Mouse (Mus musculus) forebrain, embryonic 13.5 days (tissue): ENCODE data around the gene Lrrc28. TPM values are rescaled to one million over a fixed set of nuclear protein-coding genes. Genes with fewer than 3 reads are reported as not detected.
A peak's percentile ranks its signal among the peaks of the same experiment; 100 is the strongest.

ENCODE experiments used
- ATAC-seq: fragments of 200-750 bp; cut with Nextera tagmentation; 2 replicates; pipeline ENCODE4 v1.8.0; 2017
- H3K27ac ChIP-seq: fragments of 300-500 bp; sonication (generic); 2 replicates; pipeline ENCODE4 v1.5.1; 2015; ENCODE audit warnings: inconsistent platforms, mild to moderate bottlenecking, moderate library complexity
- H3K27me3 ChIP-seq: fragments of 300-500 bp; sonication (generic); 2 replicates; pipeline ENCODE4 v1.6.1; 2015; ENCODE audit warnings: mild to moderate bottlenecking, inconsistent platforms
- H3K36me3 ChIP-seq: fragments of 300-500 bp; sonication (generic); 2 replicates; pipeline ENCODE4 v1.6.1; 2015; ENCODE audit warnings: mild to moderate bottlenecking, inconsistent platforms; ENCODE audit not compliant: poor library complexity, severe bottlenecking
- H3K4me1 ChIP-seq: fragments of 300-500 bp; sonication (generic); 2 replicates; pipeline ENCODE4 v1.6.1; 2015; ENCODE audit warnings: inconsistent platforms
- H3K4me2 ChIP-seq: fragments of 300-500 bp; sonication (generic); 2 replicates; pipeline ENCODE4 v1.6.1; 2015; ENCODE audit warnings: inconsistent platforms, mild to moderate bottlenecking, moderate library complexity
- H3K4me3 ChIP-seq: fragments of 300-500 bp; sonication (generic); 2 replicates; pipeline ENCODE4 v1.5.1; 2015; ENCODE audit warnings: mild to moderate bottlenecking, inconsistent platforms
- H3K9ac ChIP-seq: fragments of 300-500 bp; sonication (generic); 2 replicates; pipeline ENCODE4 v1.6.1; 2015; ENCODE audit warnings: mild to moderate bottlenecking, inconsistent platforms
- H3K9me3 ChIP-seq: fragments of 300-500 bp; sonication (generic); replicated peaks from 2 replicates; pipeline ENCODE4 v1.6.1; 2016; ENCODE audit warnings: inconsistent platforms
- WGBS: fragments of 180-500 bp; shearing (Covaris S2); methylation state at CpG from one replicate; pipeline ENCODE4 v1.1.7; 2015; 5-methylcytosine and 5-hydroxymethylcytosine counted together
- polyA plus RNA-seq: library from polyadenylated mRNA; unstranded; fragments of >200 nt; fragmentation: Nextera tagmentation; extraction: Ambion mirVana; gene quantifications from 2 replicates; pipeline ENCODE4 v1.2.1, GENCODE M21; 2015

Lrrc28 gene
- polyA plus RNA-seq: 28.1 and 31.1 TPM in 2 replicates

- H3K36me3 ChIP-seq: 0 out of 2 replicates have a peak, but pooled peaks cover 10% of the 10 kb centered on the region
- H3K27me3 ChIP-seq: no peaks in the 10 kb centered on the region
- H3K4me3 ChIP-seq: peak within 1 kb of the TSS; percentile 82
- H3K27ac ChIP-seq: peak within 1 kb of the TSS; percentile 91
- H3K4me1 ChIP-seq: peaks cover 51% of the 10 kb centered on the region
- peak within 1 kb of the TSS; percentile 86 for H3K9ac ChIP-seq
- peak; percentile 100 for ATAC-seq
- under 1% methylated on average over 55 of the region's 55 CpGs for WGBS
- no peaks in the 10 kb centered on the region for H3K9me3 ChIP-seq
- H3K4me2 ChIP-seq: peak within 1 kb of the TSS; percentile 85
These were observed at the start of gene Lrrc28 for GRCm38 (mm10) chr7:67644833-67645680. TSS of gene Lrrc28 (minus strand) at chr7:67645268.

GRCm38 (mm10) chr7:67692791-67693538, 47.9 kb upstream of the Lrrc28 start:
- WGBS: 93% methylated on average over 23 of the region's 23 CpGs
- Histone ChIP-seq H3K27me3 (no peaks in the 10 kb centered on the region), H3K9ac (no peak overlapping the region), H3K27ac (no peak overlapping the region), H3K36me3 (peaks cover 5% of the 10 kb centered on the region; the same call in 1 of the 2 replicates), H3K4me1 (no peaks in the 10 kb centered on the region), H3K4me2 (no peak overlapping the region), H3K4me3 (no peak overlapping the region), H3K9me3 (no peaks in the 10 kb centered on the region)
- no peak for ATAC-seq

GRCm38 (mm10) chr7:67692141-67692540, 47.1 kb upstream of the Lrrc28 start:
- Histone ChIP-seq H3K27me3 (no peaks in the 10 kb centered on the region), H3K9me3 (no peaks in the 10 kb centered on the region), H3K36me3 (0 out of 2 replicates have a peak, but pooled peaks cover 4% of the 10 kb centered on the region), H3K9ac (no peak overlapping the region), H3K4me2 (no peak overlapping the region), H3K4me3 (no peak overlapping the region), H3K4me1 (no peaks in the 10 kb centered on the region), H3K27ac (no peak overlapping the region)
- 80% methylated on average over 3 of the region's 3 CpGs for WGBS
- ATAC-seq: no peak

GRCm38 (mm10) chr7:67691036-67691435, 46.0 kb upstream of the Lrrc28 start:
- no peaks in the 10 kb centered on the region for H3K9me3 ChIP-seq

GRCm38 (mm10) chr7:67689793-67690192, 44.7 kb upstream of the Lrrc28 start:
- 80% methylated on average over 7 of the region's 7 CpGs for WGBS
- Histone ChIP-seq H3K4me1 (no peaks in the 10 kb centered on the region), H3K4me3 (no peak overlapping the region), H3K9ac (no peak overlapping the region), H3K4me2 (no peak overlapping the region), H3K27ac (no peak overlapping the region), H3K27me3 (no peaks in the 10 kb centered on the region), H3K9me3 (no peaks in the 10 kb centered on the region), H3K36me3 (peaks cover 12% of the 10 kb centered on the region)
- no peak for ATAC-seq

More at GRCm38 (mm10) chr7:67691036-67691435, 46.0 kb upstream of the Lrrc28 start:
- no peak overlapping the region for H3K4me3 ChIP-seq
- no peaks in the 10 kb centered on the region for H3K27me3 ChIP-seq
- no peak overlapping the region for H3K4me2 ChIP-seq
- H3K9ac ChIP-seq: no peak overlapping the region
- no peak for ATAC-seq
- H3K27ac ChIP-seq: no peak overlapping the region
- WGBS: 89% methylated on average over 6 of the region's 6 CpGs
- no peaks in the 10 kb centered on the region for H3K4me1 ChIP-seq
- 0 out of 2 replicates have a peak, but pooled peaks cover 4% of the 10 kb centered on the region for H3K36me3 ChIP-seq

GRCm38 (mm10) chr7:67688281-67688680, 43.2 kb upstream of the Lrrc28 start:
- H3K27me3 ChIP-seq: no peaks in the 10 kb centered on the region
- H3K4me3 ChIP-seq: no peak overlapping the region
- H3K9me3 ChIP-seq: no peaks in the 10 kb centered on the region
- ATAC-seq: no peak
- H3K9ac ChIP-seq: no peak overlapping the region
- 34% methylated on average over 3 of the region's 3 CpGs for WGBS
- H3K36me3 ChIP-seq: peaks cover 10% of the 10 kb centered on the region
- no peak overlapping the region for H3K4me2 ChIP-seq
- H3K4me1 ChIP-seq: no peaks in the 10 kb centered on the region
- H3K27ac ChIP-seq: no peak overlapping the region

- H3K9me3 ChIP-seq: no peaks in the 10 kb centered on the region
- H3K4me3 ChIP-seq: no peak overlapping the region
- no peak overlapping the region for H3K27ac ChIP-seq
- ATAC-seq: no peak
- H3K27me3 ChIP-seq: no peaks in the 10 kb centered on the region
- H3K36me3 ChIP-seq: peaks cover 12% of the 10 kb centered on the region
- no peak overlapping the region for H3K9ac ChIP-seq
- H3K4me2 ChIP-seq: no peak overlapping the region
- no peaks in the 10 kb centered on the region for H3K4me1 ChIP-seq
- 95% methylated on average over 3 of the region's 3 CpGs for WGBS
These were observed 41.5 kb upstream of the Lrrc28 start for GRCm38 (mm10) chr7:67686545-67686944.

- Histone ChIP-seq H3K36me3 (peaks cover 29% of the 10 kb centered on the region), H3K27me3 (no peaks in the 10 kb centered on the region), H3K9ac (no peak overlapping the region), H3K4me2 (no peak overlapping the region), H3K4me1 (no peaks in the 10 kb centered on the region), H3K4me3 (no peak overlapping the region), H3K27ac (no peak overlapping the region), H3K9me3 (no peaks in the 10 kb centered on the region)
- no peak for ATAC-seq
- WGBS: 88% methylated on average over 16 of the region's 16 CpGs
These were observed 37.9 kb upstream of the Lrrc28 start for GRCm38 (mm10) chr7:67683006-67683405.

- H3K9ac ChIP-seq: no peak overlapping the region
- no peaks in the 10 kb centered on the region for H3K27me3 ChIP-seq
- H3K27ac ChIP-seq: no peak overlapping the region
- peaks cover 29% of the 10 kb centered on the region for H3K36me3 ChIP-seq
- no peak overlapping the region for H3K4me2 ChIP-seq
- H3K4me1 ChIP-seq: no peaks in the 10 kb centered on the region
- H3K4me3 ChIP-seq: no peak overlapping the region
- 90% methylated on average over 9 of the region's 9 CpGs for WGBS
- no peak for ATAC-seq
- no peaks in the 10 kb centered on the region for H3K9me3 ChIP-seq
These were observed 36.0 kb upstream of the Lrrc28 start for GRCm38 (mm10) chr7:67681078-67681477.

GRCm38 (mm10) chr7:67678878-67679499, 33.9 kb upstream of the Lrrc28 start:
- Histone ChIP-seq H3K9ac (no peak overlapping the region), H3K27ac (no peak overlapping the region), H3K4me1 (no peaks in the 10 kb centered on the region), H3K4me2 (no peak overlapping the region), H3K4me3 (no peak overlapping the region), H3K27me3 (no peaks in the 10 kb centered on the region), H3K9me3 (no peaks in the 10 kb centered on the region), H3K36me3 (peaks cover 21% of the 10 kb centered on the region; the same call in 1 of the 2 replicates)
- ATAC-seq: no peak
- 96% methylated on average over 16 of the region's 16 CpGs for WGBS

GRCm38 (mm10) chr7:67673656-67674055, 28.6 kb upstream of the Lrrc28 start:
- H3K9me3 ChIP-seq: peaks cover 3% of the 10 kb centered on the region; the same call in 1 of the 2 replicates
- peaks cover 17% of the 10 kb centered on the region for H3K36me3 ChIP-seq
- no peak overlapping the region for H3K27ac ChIP-seq
- 88% methylated on average over 5 of the region's 5 CpGs for WGBS
- no peaks in the 10 kb centered on the region for H3K4me1 ChIP-seq
- H3K4me3 ChIP-seq: no peak overlapping the region
- no peaks in the 10 kb centered on the region for H3K27me3 ChIP-seq
- H3K4me2 ChIP-seq: no peak overlapping the region
- no peak for ATAC-seq
- H3K9ac ChIP-seq: no peak overlapping the region

GRCm38 (mm10) chr7:67672650-67673049, 27.6 kb upstream of the Lrrc28 start:
- Histone ChIP-seq H3K9me3 (peaks cover 3% of the 10 kb centered on the region; the same call in 1 of the 2 replicates), H3K27me3 (no peaks in the 10 kb centered on the region), H3K27ac (no peak overlapping the region), H3K4me1 (no peaks in the 10 kb centered on the region), H3K4me3 (no peak overlapping the region), H3K36me3 (peaks cover 17% of the 10 kb centered on the region), H3K9ac (no peak overlapping the region), H3K4me2 (no peak overlapping the region)
- ATAC-seq: peak; percentile 87
- WGBS: 10% methylated on average over 10 of the region's 10 CpGs
